Mouse (Mus musculus) small intestine, adult 2 months (tissue): Measurements from ENCODE around the gene Cpeb1. TPM values are rescaled to one million over a fixed set of nuclear protein-coding genes. Genes with fewer than 3 reads are reported as not detected.

Experiments used
- H3K27ac ChIP-seq: fragments of 200-500 bp; 2 replicates; pipeline ENCODE4 v1.5.1; 2012; ENCODE audit warnings: low read depth, low read length, control low read depth, inconsistent platforms; ENCODE audit not compliant: insufficient read depth
- H3K27me3 ChIP-seq: fragments of 200-500 bp; 2 replicates; pipeline ENCODE4 v1.6.1; 2012; ENCODE audit warnings: mild to moderate bottlenecking, moderate library complexity, low read length, inconsistent platforms; ENCODE audit not compliant: control insufficient read depth, insufficient read depth
- H3K36me3 ChIP-seq: fragments of 200-500 bp; 2 replicates; pipeline ENCODE4 v1.6.1; 2012; ENCODE audit warnings: mild to moderate bottlenecking, low read length, control low read depth, inconsistent platforms; ENCODE audit not compliant: control insufficient read depth, insufficient read depth
- H3K4me1 ChIP-seq: fragments of 200-500 bp; 2 replicates; pipeline ENCODE4 v1.6.1; 2012; ENCODE audit warnings: low read length, inconsistent platforms, mixed read lengths; ENCODE audit not compliant: control insufficient read depth, insufficient read depth, insufficient read length
- H3K4me3 ChIP-seq: fragments of 200-500 bp; 2 replicates; pipeline ENCODE4 v1.5.1; 2012; ENCODE audit warnings: low read depth, mild to moderate bottlenecking, control low read depth, inconsistent platforms, low read length, moderate library complexity
- CTCF ChIP-seq: fragments of 200-500 bp; IDR thresholded peaks from 2 replicates; pipeline ENCODE4 v1.5.1; 2012; ENCODE audit warnings: low read depth, mild to moderate bottlenecking, control low read depth, inconsistent platforms, low read length, moderate library complexity, mixed read lengths; ENCODE audit not compliant: insufficient replicate concordance, insufficient read length; ENCODE audit errors: extremely low read depth
- POLR2A ChIP-seq: fragments of 200-500 bp; IDR thresholded peaks from 2 replicates; pipeline ENCODE4 v1.6.1; 2012; ENCODE audit warnings: low read depth, mild to moderate bottlenecking, control low read depth, inconsistent platforms, low read length, moderate library complexity
- WGBS: fragments of 180-500 bp; shearing (Covaris S2); methylation state at CpG from one replicate; pipeline ENCODE4 v1.1.7; 2018; 5-methylcytosine and 5-hydroxymethylcytosine counted together
- polyA plus RNA-seq: library from polyadenylated mRNA; depleted of rRNA; stranded (reverse); fragments of >200 nt; gene quantifications from 2 replicates; pipeline ENCODE4 v1.2.3, GENCODE M21; 2012

Cpeb1 gene
- polyA plus RNA-seq, 1 experiment = 0.28 TPM

GRCm38 (mm10) chr7:81369724-81370123, 85.5 kb downstream of the Cpeb1 start:
- TF ChIP-seq CTCF (no peak), POLR2A (no peak)
- WGBS = 58% methylated on average over 3 of the region's 3 CpGs
- Histone ChIP-seq H3K27me3 (peaks cover 2% of the 10 kb centered on the region), H3K4me3 (no peak overlapping the region), H3K36me3 (no peaks in the 10 kb centered on the region), H3K27ac (no peak overlapping the region), H3K4me1 (no peaks in the 10 kb centered on the region)

GRCm38 (mm10) chr7:81367946-81368345, 87.3 kb downstream of the Cpeb1 start:
- TF ChIP-seq POLR2A (no peak), CTCF (no peak)
- WGBS = 55% methylated on average over 3 of the region's 3 CpGs
- H3K4me1 ChIP-seq = no peaks in the 10 kb centered on the region
- peaks cover 2% of the 10 kb centered on the region for H3K27me3 ChIP-seq
- H3K4me3 ChIP-seq = no peak overlapping the region
- H3K27ac ChIP-seq = no peak overlapping the region
- H3K36me3 ChIP-seq = no peaks in the 10 kb centered on the region

- Histone ChIP-seq H3K27ac (no peak overlapping the region), H3K4me1 (no peaks in the 10 kb centered on the region), H3K27me3 (no peaks in the 10 kb centered on the region), H3K36me3 (no peaks in the 10 kb centered on the region), H3K4me3 (no peak overlapping the region)
- TF ChIP-seq CTCF = no peak
- TF ChIP-seq POLR2A = no peak
- 77% methylated on average over 7 of the region's 7 CpGs for WGBS
Observed at GRCm38 (mm10) chr7:81356975-81357374, 98.3 kb downstream of the Cpeb1 start.

GRCm38 (mm10) chr7:81356360-81356759, 98.9 kb downstream of the Cpeb1 start:
- Histone ChIP-seq H3K27ac (no peak overlapping the region), H3K27me3 (no peaks in the 10 kb centered on the region), H3K36me3 (no peaks in the 10 kb centered on the region), H3K4me1 (no peaks in the 10 kb centered on the region), H3K4me3 (no peak overlapping the region)
- 74% methylated on average over 1 of the region's 1 CpGs for WGBS
- TF ChIP-seq CTCF (no peak), POLR2A (no peak)

GRCm38 (mm10) chr7:81355746-81356145, 99.5 kb downstream of the Cpeb1 start:
- Histone ChIP-seq H3K36me3 (no peaks in the 10 kb centered on the region), H3K27ac (no peak overlapping the region), H3K4me1 (no peaks in the 10 kb centered on the region), H3K4me3 (no peak overlapping the region), H3K27me3 (no peaks in the 10 kb centered on the region)
- WGBS = 81% methylated on average over 7 of the region's 7 CpGs
- no peak for TF ChIP-seq CTCF
- no peak for TF ChIP-seq POLR2A

GRCm38 (mm10) chr7:81351826-81352225, 103.4 kb downstream of the Cpeb1 start:
- no peak overlapping the region for H3K4me3 ChIP-seq
- TF ChIP-seq POLR2A (no peak), CTCF (no peak)
- 78% methylated on average over 4 of the region's 4 CpGs for WGBS

GRCm38 (mm10) chr7:81348206-81348605, 107.1 kb downstream of the Cpeb1 start:
- Histone ChIP-seq H3K36me3 (peaks cover 6% of the 10 kb centered on the region), H3K4me3 (no peak overlapping the region), H3K4me1 (peaks cover 7% of the 10 kb centered on the region), H3K27me3 (no peaks in the 10 kb centered on the region), H3K27ac (no peak overlapping the region)
- 68% methylated on average over 7 of the region's 7 CpGs for WGBS
- TF ChIP-seq CTCF (no peak), POLR2A (no peak)

More at GRCm38 (mm10) chr7:81351826-81352225, 103.4 kb downstream of the Cpeb1 start:
- Histone ChIP-seq H3K4me1 (no peaks in the 10 kb centered on the region), H3K27ac (no peak overlapping the region), H3K27me3 (no peaks in the 10 kb centered on the region), H3K36me3 (no peaks in the 10 kb centered on the region)
